Mouse (Mus musculus): ENCODE data around the gene Pfn1. TPM values are rescaled to one million over a fixed set of nuclear protein-coding genes. Genes with fewer than 3 reads are reported as not detected.

Gene Pfn1
- 3,237 and 8,074 TPM in 2 replicates for polyA plus RNA-seq (2012; rRNA removed; ENCODE audit: low replicate concordance)

DNA sequence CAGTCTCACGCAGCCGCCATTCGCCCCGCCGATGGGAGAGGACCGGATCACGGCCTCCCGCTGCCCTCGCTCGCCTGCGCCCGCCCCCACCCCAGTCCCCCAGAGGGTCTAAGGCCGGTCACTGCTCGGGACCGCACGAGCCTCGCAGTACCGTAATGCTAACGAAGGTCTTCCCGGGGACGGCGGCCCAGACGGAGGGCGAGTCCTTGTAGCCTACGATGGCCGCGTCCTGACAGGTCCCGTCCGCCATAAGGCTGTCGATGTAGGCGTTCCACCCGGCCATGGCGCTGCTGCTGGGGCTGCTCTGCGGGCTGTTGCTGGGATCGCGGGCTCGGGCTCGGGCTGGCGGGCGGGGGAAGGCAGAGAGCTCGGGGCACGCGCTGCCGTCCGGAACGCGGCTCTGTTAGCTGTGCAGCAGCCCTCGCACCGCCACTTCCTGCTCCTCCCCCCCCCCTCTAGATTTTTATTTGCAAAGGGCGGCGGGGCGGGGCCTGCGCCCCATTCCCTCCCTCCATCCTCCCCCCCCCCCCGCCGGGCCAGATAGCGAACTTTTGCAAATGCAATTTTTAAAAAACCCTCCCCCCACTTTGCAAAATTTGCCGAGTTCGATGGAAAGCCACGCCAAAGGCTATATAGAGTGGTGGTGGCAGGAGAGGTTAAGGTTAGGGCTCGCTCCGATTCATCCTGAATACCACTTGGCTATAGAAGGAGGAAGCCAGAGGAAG lies at the start of gene Pfn1:
Gene Pfn1 (minus strand): TSS at position 447 of the 725 bp plus-strand sequence.

DNA sequence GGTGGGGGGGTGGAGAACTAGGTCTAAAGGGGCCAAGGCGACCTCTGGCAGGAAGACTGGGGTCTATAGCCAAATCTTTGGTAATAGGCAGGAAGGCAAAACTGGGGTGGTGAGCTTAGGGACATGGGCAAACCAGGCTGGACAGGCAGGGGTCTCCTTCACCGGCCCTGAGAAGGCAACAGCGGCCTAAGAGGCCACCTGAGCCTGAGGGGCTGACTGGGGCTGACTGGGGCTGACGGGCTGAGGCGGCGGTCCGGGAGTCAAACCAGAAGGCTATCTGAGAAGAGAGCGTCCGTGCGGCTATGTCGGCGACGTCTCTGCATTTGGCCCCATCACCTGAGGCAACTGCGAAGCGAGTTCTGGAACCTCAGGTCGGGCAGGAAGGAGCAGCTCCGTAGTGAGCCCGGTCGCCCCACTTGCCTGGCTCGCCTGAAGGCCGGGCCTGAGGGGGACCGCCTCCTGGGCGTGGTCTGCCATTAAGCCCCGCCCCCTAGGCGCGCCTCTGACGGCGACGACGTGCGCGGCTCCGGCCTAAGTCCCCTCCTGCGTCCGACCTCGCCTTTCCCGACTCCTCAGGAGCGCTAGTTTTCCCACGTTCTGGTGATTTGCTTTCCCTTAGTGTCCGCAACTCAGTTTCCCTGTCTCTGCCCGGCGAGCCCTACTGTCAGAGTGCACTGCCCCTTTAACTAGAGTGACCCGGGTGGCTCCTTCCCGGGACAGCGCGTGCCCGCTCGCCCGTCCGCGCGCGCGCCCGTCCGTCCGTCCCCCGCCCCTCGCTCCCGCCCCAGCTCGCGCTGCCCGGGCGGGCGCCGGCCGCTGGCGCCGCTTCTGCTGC lies 45.5 kb upstream of the Pfn1 start, which contains the start of the genes Inca1 and Kif1c:
Gene Inca1 (minus strand): TSS at position 434 of the 835 bp plus-strand sequence.
Gene Kif1c (plus strand): TSS at position 827 of the 835 bp plus-strand sequence.

DNA sequence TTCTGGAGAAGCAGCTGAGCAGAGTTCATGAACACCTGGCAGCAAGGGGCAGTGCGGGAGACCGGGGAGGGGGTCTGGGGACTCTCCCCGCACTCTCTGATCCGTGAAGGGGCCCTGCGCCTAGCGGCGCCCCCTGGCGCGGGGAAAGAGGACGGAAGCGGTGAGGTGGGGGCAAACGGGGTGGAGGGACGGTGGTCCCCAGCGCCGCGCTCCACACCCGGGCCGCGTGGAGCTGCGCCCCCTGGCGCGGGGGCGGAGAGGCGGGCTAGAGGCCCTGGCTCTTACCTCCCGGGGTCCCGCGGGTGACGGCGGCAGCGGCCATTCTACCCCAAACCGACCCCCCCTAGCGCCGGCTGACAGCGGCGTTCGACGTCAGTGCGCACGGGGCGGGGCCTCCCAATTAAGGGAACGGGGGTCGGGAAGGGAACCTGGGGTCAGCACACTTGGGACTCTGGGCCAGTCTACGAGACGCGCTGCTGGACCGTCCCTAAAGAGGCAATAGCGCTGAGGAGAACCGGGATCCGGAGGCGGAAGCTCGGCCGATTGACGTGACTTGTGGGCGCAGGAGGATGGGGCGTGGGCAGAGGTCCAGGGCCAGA lies 33.3 kb upstream of the Pfn1 start, which contains the start of gene Camta2:
Gene Camta2 (minus strand): TSS at position 505 of the 599 bp plus-strand sequence.

DNA sequence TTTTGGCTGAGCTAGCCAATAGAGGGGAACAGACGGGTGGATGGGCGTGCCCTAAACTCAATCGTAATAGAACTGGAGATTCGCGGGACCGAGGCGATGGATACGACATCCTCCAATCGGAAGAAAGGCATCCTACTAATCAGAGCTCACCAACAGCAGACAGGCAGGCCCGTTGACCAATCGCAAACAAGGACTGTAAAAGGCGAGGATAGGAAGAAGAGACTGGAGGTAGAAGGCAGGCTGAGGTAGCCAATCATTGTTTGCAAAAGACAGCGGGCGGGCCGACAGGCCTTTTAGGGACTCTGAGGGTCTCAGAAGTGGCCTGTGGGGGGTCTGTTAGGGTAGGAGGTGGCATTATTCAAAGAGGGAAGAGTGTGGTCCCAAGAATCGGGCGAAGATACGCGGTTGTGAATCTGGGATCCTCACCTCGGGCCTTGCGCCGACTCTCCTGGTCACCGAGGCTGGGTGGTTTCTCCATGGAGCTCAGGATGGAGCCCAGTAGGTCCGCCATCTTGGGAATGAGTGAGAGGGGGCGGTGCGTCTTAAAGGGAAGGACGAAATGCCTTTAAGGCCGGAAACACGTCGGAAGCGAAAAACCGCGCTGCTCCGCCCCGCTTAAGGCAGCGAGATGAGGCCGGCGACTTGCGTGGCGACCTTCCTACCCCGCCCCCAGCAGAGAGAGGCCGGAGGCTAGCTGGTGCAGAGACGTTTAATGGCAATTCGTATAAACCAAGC lies 14.5 kb upstream of the Pfn1 start, which contains the start of gene Spag7:
Gene Spag7 (minus strand): TSS at position 646 of the 735 bp plus-strand sequence.

DNA sequence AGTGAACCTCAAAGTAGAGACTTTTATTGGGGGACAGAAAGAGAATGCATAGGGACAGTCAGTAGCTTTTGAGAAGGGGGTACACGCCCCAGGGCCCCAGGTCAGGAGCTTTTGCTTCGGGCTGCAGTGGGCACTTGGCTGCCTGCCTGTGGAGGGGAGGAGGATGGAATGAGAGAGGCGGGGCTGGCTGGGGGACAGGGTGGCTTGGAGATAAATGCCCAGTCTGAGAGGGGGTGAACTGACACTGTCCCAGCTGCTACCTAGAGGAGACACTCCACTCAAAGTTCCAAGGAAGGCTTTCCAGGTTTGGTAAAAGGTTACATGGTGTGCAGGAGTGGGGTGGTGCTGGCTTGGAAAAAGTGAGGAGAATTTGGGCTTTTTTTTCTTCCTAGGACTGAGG lies 2.5 kb upstream of the Pfn1 start, which contains the start of gene Eno3:
Gene Eno3 (plus strand): TSS at position 239 of the 400 bp plus-strand sequence.

DNA sequence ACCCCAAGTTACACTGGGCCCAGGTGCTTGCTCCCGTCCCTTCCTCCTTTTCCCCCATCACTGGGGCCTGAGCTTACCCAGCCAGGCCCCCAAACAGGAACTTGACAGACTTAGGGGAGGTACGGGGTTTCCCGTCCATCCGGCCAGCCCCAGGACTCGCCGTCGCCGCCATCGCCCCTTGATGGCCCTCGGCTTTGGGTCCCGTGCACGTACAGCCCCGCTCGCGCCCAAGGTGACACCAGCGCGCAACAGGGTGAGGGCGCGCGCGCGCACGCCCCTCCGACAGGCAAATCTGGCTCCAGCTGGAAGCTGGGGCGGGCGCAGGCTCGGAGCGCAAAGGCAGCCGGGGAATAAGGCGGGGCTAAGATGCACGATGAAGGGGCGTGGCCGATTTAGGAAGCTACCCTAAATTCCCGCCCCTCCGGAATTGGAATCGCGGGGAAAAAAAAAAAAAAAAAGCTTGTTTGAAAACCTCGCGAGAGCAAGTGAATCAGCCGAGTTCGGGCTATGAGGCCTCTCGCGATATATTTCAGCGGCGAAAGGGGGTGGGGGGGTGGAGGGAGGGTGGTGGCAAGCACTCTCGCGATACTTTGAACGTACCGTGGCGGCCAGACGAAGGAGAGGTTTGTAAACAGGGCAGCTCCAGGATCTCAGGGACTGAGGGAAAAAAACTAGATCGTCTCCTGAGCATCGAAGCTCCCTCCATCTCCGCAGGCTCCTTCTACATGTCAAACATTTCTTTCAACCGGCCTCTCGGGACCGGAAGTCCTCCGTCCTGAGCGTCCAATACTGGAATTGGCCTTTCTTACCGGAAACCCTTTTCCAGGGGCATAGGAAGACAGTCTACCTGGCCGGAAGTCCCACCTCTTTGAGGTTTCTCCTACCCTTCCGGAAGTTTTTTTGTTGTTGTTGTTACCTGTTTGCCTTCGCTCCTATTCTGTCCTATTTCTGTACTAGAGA lies 7.5 kb downstream of the Pfn1 start, which contains the start of the genes Rnf167 and Slc25a11:
Gene Rnf167 (plus strand): TSS at position 545 of the 960 bp plus-strand sequence.
Gene Slc25a11 (minus strand): TSS at position 789 of the 960 bp plus-strand sequence.

DNA sequence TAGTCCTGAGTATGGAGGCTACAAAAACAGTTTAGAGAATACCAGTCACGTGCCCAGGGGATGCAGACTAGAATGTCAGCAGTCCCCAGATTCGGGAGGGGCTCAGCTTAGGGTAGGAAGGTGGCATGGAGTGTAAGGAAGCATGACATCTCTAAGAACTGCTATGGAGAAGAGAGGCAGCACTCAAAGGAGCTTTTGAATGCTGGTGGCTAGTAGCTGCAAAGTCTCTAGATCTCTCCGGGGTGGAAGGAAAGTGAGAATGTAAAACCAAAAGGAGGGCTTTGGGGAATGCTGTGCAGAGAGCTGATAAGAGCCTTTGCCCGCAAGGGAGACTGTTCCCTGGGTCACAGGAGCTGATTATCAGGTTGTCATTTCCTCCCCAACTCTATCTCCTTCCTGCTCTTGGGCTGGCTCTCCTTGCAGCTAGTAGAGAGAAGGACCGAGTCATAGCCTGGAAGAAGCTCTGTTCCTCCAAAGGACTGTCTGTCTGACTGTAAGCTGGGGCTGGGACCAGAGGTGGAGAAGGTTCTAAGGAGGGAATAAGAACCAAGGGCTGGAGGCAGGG lies 15.6 kb downstream of the Pfn1 start, which contains the start of gene Gp1ba:
Gene Gp1ba (plus strand): TSS at position 409 of the 565 bp plus-strand sequence.

DNA sequence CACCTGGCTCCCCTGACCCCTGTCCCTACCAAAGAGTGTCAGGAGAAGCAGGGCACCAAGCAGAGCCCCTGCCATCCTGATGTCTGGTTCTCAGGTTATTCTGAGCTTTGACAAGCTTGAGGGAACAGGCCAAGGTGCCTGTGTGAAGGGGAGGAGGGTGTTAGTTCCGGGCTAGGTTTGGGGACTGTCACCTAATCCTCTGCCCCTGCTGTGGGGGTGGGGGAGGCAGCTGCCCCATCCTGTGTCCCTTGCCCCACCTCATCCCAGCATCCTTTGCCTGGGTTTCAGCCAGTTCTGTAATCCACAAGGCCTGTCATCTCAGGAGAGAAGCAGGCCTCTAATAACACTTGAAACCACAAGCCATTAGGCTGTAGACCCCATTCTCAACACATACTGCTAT lies 35.3 kb downstream of the Pfn1 start, which contains the start of gene Chrne:
Gene Chrne (minus strand): TSS at position 116 of the 400 bp plus-strand sequence.

DNA sequence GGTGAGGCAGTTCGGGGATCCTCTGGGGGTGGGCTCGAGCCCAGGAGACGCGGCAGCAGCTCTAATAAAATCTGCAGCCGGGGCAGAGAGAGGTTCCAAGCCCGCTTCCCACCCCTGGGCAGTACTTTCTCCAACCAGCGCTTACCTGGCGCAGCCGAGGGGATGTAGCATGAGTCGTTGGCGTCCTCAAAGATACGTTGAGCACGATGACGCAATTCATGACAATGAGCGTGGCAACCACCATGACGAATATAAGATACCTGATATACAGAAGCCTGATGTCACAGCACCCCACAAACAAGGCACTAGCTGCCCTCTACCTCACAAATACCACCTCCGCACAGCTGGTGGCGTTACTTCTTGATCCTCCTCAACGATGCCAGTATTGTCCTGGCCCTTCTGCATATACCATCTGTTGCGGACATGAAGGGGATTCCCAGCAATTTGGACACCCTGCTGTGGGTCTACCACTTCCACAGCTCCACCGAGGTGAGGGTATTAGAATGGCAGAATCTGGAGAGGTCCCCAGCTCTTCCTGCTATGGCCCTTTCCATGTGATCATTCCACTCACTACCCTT lies 38.8 kb downstream of the Pfn1 start, which contains the start of gene 4930544D05Rik:
Gene 4930544D05Rik (plus strand): TSS at position 333 of the 578 bp plus-strand sequence.

Other genes with a start within 250 kb of the Pfn1 start
- 10.6 and 16.6 TPM in 2 replicates for gene Pelp1, start 244.6 kb downstream of the Pfn1 start, polyA plus RNA-seq (2012; rRNA removed; ENCODE audit: low replicate concordance)
- 15.9 and 26.1 TPM in 2 replicates for gene Arrb2, start 222.0 kb downstream of the Pfn1 start, polyA plus RNA-seq (2012; rRNA removed; ENCODE audit: low replicate concordance)
- gene Med11, start 202.7 kb downstream of the Pfn1 start, polyA plus RNA-seq (2012; rRNA removed; ENCODE audit: low replicate concordance), result 11.7 and 19.4 TPM in 2 replicates
- 4.5 and 7.0 TPM in 2 replicates for gene Zmynd15, start 195.2 kb downstream of the Pfn1 start, polyA plus RNA-seq (2012; rRNA removed; ENCODE audit: low replicate concordance)
- 19.4 and 41.0 TPM in 2 replicates for gene Cxcl16, start 194.7 kb downstream of the Pfn1 start, polyA plus RNA-seq (2012; rRNA removed; ENCODE audit: low replicate concordance)
- gene Tm4sf5, start 149.4 kb downstream of the Pfn1 start, polyA plus RNA-seq (2012; rRNA removed; ENCODE audit: low replicate concordance), result 330 and 792 TPM in 2 replicates
- gene Vmo1, start 140.0 kb downstream of the Pfn1 start, polyA plus RNA-seq (2012; rRNA removed; ENCODE audit: low replicate concordance), result 0.18 TPM in 1 of 2 replicates, not detected in the other
- gene Gltpd2, start 135.4 kb downstream of the Pfn1 start, polyA plus RNA-seq (2012; rRNA removed; ENCODE audit: low replicate concordance), result 6.6 and 27.0 TPM in 2 replicates
- 220 and 329 TPM in 2 replicates for gene Psmb6, start 129.3 kb downstream of the Pfn1 start, polyA plus RNA-seq (2012; rRNA removed; ENCODE audit: low replicate concordance)
- not detected in 2 replicates for gene Gm40193, start 121.7 kb downstream of the Pfn1 start, polyA plus RNA-seq (2012; rRNA removed; ENCODE audit: low replicate concordance)
- gene Pld2, start 114.6 kb downstream of the Pfn1 start, polyA plus RNA-seq (2012; rRNA removed; ENCODE audit: low replicate concordance), result 16.7 and 17.7 TPM in 2 replicates
- gene Mink1, start 91.8 kb downstream of the Pfn1 start, polyA plus RNA-seq (2012; rRNA removed; ENCODE audit: low replicate concordance), result 42.1 and 67.8 TPM in 2 replicates
- not detected in 2 replicates for gene 4930544D05Rik, start 38.8 kb downstream of the Pfn1 start, polyA plus RNA-seq (2012; rRNA removed; ENCODE audit: low replicate concordance)
- 0.13 TPM in 1 of 2 replicates, not detected in the other for gene Chrne, start 35.4 kb downstream of the Pfn1 start, polyA plus RNA-seq (2012; rRNA removed; ENCODE audit: low replicate concordance)
- 0.05 TPM in 1 of 2 replicates, not detected in the other for gene Gp1ba, start 15.5 kb downstream of the Pfn1 start, polyA plus RNA-seq (2012; rRNA removed; ENCODE audit: low replicate concordance)
- 93.4 and 152 TPM in 2 replicates for gene Rnf167, start 7.4 kb downstream of the Pfn1 start, polyA plus RNA-seq (2012; rRNA removed; ENCODE audit: low replicate concordance)
- gene Slc25a11, start 7.2 kb downstream of the Pfn1 start, polyA plus RNA-seq (2012; rRNA removed; ENCODE audit: low replicate concordance), result 108 and 218 TPM in 2 replicates
- gene Eno3, start 2.6 kb upstream of the Pfn1 start, polyA plus RNA-seq (2012; rRNA removed; ENCODE audit: low replicate concordance), result 4.4 and 6.7 TPM in 2 replicates
- gene Spag7, start 14.8 kb upstream of the Pfn1 start, polyA plus RNA-seq (2012; rRNA removed; ENCODE audit: low replicate concordance), result 6.5 and 20.4 TPM in 2 replicates
- 51.1 and 76.0 TPM in 2 replicates for gene Camta2, start 33.5 kb upstream of the Pfn1 start, polyA plus RNA-seq (2012; rRNA removed; ENCODE audit: low replicate concordance)
- gene Inca1, start 45.5 kb upstream of the Pfn1 start, polyA plus RNA-seq (2012; rRNA removed; ENCODE audit: low replicate concordance), result 0.59 and 2.1 TPM in 2 replicates
- gene Kif1c, start 45.9 kb upstream of the Pfn1 start, polyA plus RNA-seq (2012; rRNA removed; ENCODE audit: low replicate concordance), result 40.9 and 70.4 TPM in 2 replicates
- gene Zfp3, start 109.6 kb upstream of the Pfn1 start, polyA plus RNA-seq (2012; rRNA removed; ENCODE audit: low replicate concordance), result 0.83 and 1.2 TPM in 2 replicates
- 0.18 and 0.90 TPM in 2 replicates for gene Scimp, start 157.9 kb upstream of the Pfn1 start, polyA plus RNA-seq (2012; rRNA removed; ENCODE audit: low replicate concordance)
- 1.6 and 1.9 TPM in 2 replicates for gene Rabep1, start 190.1 kb upstream of the Pfn1 start, polyA plus RNA-seq (2012; rRNA removed; ENCODE audit: low replicate concordance)

Data from duodenum, adult 2 months (tissue).